Mouse (Mus musculus): ENCODE data around the gene Slc38a1.

Slc38a1 gene

DNA sequence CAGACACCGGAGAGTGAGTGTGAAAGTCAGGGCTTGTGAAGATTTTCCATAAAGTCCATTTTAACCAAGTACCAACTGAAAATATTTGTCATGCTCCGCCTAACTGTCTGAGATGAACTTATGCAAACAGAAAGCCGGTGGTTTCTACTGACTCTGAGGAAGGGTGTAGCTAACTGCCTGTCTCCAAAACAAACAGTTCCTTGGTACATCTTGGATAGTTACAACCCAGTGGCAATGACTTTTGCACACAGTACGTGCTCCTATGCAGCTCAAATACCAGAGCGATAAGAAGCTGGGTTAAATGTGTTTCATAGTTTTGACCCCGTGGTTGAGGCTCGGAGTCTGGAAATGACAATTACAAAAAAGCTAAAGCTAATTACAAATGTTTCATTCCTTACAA, 34.0 kb downstream of the Slc38a1 start:
- no peak for DNase-seq (ENCODE audit: low spot score)

GRCm38 (mm10) chr15:96607422-96607821, 35.3 kb downstream of the Slc38a1 start:
- DNase-seq (ENCODE audit: low spot score) = no peak

DNA sequence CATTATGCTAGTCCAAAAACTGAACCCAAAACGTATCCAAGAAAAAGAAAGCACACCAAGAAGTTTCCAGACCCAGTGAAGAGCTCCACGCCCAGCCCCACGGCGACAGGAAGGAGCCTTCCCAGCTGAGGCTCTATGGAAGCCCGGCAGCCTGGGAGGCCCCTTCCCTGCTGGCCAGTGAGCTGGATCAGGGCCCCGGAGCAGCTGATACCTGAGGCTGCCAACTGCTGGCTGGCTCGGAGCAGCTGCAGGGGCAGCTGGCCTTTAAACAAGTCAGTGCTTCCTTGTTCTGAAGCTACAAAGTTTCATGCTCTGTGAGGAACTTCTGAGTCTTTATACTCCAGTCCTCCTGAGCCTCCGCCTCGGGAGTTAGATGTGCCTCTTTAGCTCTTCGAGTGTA, 38.4 kb downstream of the Slc38a1 start:
- peak; percentile 9 for DNase-seq (ENCODE audit: low spot score)

- DNase-seq (ENCODE audit: low spot score) = no peak
These were observed 40.7 kb downstream of the Slc38a1 start for GRCm38 (mm10) chr15:96602043-96602442.

DNA sequence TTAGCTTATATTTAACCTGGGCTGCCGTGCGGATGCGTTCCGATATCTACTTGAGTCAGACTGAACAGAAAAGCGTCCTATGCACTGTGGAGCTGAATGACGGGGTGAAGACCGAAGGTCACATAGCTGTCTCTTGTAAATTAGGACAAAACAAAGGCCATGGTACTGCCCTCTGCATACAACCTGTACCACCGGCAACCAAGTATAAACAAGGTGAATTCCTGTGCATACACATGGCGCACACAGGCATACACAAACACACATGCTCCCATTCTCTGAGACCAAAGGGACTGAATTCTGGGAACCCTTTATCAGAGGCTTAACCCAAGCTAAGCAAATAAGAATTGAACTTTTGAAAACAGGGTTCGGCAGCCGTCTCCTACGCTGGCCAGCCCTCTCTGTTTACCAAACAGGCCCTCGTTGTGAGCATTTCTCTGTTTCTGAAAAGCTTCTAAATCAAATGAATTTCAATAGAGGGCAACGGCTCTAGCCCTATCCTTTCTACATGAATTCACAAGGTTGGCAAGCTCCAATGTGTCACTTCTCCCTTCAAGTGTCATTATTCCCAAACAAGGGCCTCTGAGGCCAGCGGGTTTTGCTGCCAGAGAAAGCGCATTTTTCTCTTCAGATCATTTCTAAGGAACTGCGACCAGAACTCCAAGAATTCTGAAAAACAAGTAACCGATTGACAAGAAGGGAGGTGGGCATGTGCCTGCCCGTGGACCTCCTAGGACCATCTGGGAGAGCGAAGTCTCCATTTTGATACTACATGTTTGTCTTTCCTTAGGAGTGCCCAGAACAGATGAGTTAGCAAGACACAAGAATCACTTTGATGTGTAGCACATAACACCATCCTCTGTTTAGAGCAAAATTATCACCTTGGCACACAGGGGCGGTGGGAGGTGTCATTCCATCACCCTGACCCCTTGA, 42.6 kb downstream of the Slc38a1 start:
- DNase-seq (ENCODE audit: low spot score) = no peak

DNA sequence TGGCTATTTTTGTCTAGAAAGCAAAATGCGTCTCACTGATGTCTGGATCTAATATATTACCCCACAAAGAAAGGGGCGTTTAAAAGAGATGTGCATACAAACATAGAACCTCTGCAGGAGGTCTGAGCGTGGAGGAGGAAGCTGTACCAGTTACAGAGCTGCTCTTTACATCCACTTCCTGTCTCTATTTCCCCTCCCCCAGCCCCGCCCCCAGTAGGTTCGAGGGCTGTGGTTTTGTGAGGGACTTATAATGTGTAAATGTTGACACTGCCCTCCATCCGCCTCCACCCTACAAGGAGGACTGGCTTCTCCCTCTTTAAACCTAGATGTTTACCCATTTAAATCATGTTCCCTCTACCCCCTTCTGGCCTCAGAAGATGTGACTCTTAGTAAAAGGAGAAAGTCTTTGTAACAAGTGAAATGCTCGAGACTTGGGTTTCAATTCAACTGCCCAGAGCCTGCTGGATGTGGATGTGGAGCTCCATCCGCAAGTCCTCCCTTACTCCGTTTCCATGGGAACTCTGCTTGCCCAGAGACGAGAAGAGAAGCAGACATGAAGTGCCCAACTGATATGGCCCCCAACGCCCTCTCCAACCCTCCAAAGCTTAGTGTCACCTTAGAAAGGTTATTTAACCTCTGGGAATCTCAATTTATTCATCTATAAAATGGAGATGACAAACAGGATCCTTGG, 43.7 kb downstream of the Slc38a1 start:
- DNase-seq (ENCODE audit: low spot score) = no peak

- no peak for DNase-seq (ENCODE audit: low spot score)
These were observed 45.6 kb downstream of the Slc38a1 start for GRCm38 (mm10) chr15:96597116-96597515.

DNA sequence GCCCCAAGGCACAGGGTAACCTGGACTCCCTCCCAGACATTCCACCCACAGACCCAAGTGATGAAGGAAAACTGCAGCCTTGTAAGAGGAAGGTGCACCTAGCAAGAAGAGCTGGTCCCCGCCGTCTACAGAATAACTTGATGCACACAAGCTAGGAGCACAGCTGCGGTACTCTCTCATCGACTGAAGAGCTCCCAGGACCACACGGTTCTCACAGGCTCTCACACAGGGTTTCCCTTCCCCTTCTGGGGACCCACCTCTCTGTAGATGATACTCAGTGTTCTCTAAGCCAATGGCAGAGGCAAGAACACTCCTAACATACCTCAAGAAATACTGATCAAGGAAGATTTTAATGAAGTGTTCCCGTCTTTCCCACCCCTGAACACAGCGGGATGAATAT, 48.4 kb downstream of the Slc38a1 start:
- no peak for DNase-seq (ENCODE audit: low spot score)

DNA sequence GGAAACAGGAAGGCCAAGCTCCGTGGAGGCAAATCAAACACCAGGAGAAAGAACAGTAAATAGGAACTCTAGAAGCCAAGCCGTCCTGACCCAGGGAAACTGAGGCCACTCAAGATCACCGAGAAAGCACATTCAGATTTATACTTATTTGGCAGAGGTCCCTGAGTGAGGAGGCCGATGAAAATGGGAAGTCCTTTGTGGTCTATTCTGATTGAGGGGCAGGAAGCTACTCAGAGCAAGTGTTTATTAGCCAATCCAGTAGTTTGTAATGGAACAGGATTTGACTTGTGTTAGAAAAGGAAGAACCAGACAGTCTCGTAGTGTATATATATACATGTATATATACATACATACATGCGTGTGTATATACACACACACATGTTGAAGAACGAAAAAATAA, 48.8 kb downstream of the Slc38a1 start:
- DNase-seq (ENCODE audit: low spot score) = no peak

DNA sequence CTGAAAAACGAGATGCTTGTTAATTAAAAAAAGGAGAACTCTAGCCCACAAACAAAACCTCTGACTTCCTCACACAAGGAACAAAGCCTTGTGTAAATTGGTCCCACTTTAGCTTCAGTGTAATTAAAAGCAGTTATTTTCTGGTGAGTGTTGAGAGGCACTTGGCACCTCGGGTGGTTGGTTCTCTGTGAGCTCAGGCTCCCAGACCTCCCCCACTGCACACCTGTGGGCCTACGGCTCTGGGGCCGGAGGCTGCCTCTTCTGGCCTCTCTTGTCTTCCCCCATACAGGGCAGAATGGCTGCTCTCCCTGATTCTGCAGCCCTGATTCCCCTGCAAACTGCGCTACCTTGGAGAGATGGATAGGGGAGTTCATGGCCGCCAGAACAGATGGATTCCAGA, 49.3 kb downstream of the Slc38a1 start:
- no peak for DNase-seq (ENCODE audit: low spot score)

DNA sequence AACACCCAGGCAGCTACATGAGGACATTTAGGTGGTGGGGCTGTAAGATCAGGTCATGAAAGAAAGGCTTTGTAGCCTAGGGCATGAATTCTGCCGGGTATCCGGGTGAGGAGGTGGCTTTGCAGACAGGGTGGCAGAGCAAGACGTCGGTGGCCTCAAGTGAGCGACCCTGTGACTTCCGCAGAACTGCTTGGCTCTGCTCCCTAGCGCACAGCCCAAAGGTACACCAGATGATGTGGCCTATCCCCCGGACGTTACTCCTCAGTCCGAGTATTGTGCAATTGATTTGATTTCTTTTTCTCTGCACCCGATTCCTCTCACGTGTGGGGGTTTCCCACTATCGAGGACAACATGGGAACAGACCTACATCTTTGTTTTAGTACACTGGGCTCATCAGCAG, 49.7 kb downstream of the Slc38a1 start:
- DNase-seq (ENCODE audit: low spot score) = no peak

GRCm38 (mm10) chr15:96591876-96592417, 50.8 kb downstream of the Slc38a1 start:
- no peak for DNase-seq (ENCODE audit: low spot score)

GRCm38 (mm10) chr15:96588996-96589657, 53.6 kb downstream of the Slc38a1 start:
- peak; percentile 17 for DNase-seq (ENCODE audit: low spot score)

- DNase-seq (ENCODE audit: low spot score) = no peak
These were observed 54.7 kb downstream of the Slc38a1 start for GRCm38 (mm10) chr15:96587998-96588397.

GRCm38 (mm10) chr15:96583371-96584008, 59.2 kb downstream of the Slc38a1 start:
- DNase-seq (ENCODE audit: low spot score) = no peak

- no peak for DNase-seq (ENCODE audit: low spot score)
These were observed 65.7 kb downstream of the Slc38a1 start for GRCm38 (mm10) chr15:96576998-96577397.

- no peak for DNase-seq (ENCODE audit: low spot score)
These were observed 73.7 kb downstream of the Slc38a1 start for GRCm38 (mm10) chr15:96568983-96569363.

DNA sequence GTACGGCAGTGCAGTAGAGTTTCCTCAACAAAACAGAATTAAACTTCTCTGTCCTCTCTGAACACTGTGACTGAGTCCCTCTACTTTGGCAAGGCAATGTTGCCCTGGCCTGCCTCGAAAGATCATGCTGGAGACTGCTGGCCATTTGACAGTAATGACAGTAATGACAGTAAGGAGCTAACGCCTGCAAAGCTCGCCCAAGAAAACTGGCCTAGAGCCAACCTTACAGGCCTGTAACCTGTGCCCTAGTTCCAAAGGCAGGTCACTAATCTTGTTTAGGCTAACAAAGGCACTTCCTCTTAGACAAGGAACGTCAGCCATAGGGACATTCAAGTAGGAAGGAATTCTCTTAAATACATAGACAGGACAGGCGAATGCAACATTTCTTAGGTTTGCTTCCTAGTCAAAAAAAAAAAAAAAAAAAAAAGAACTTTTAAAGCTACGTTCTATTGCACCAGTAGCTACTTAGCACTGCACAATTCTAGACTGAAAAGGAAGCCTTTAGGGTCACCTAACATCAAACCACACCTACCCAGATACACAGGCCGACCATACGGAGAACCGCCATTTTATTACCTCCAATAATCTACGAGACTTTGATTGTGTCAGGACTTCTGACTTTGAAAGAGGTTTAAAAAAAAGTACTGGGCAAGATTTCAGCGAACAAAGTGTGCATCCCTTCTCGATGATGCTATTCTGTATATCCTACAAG, 74.3 kb downstream of the Slc38a1 start:
- DNase-seq (ENCODE audit: low spot score) = no peak

- DNase-seq (ENCODE audit: low spot score) = peak; percentile 62
These were observed 75.9 kb downstream of the Slc38a1 start for GRCm38 (mm10) chr15:96566850-96567271.

DNA sequence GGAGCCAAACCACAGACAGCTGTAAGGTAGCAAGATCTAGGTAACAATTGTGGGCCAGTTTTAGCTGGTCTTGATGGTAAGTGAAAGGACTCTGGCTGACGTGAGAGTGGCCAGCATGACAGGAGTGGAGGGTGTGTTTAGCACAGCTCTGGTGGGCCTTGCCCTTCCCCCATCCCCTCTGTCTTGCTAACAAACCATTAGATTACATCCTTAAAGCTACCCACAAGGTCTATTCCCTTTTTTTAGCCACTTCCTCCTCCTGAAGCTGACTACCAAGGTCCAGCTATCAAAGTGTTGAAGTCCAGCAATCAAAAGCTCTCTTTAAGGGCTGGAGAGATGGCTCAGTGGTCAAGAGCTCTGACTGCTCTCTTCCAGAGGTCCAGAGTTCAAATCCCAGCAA, 78.9 kb downstream of the Slc38a1 start:
- no peak for DNase-seq (ENCODE audit: low spot score)

DNA sequence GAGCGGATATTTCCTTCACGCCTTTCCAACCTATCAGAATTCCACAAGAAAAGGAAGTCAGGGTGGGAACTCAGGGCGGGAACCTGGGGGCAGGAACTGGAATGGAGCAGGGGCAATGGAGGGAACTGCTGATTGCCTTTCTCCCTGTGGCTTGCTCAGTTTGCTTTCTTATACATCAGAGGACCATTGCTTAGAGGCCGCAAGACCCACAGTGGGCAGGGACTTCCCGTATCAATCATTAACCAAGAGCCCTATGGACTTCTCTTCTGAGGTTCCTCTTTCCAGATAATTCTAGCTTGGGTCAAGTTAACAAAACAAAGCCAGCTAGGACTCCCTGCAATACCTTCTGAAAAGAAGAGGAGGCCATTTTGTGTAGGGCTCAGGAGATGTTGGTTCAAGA, 80.2 kb downstream of the Slc38a1 start:
- no peak for DNase-seq (ENCODE audit: low spot score)
